Mouse (Mus musculus) heart, adult 2 months (tissue): ENCODE data around the gene Mdfic. TPM values are rescaled to one million over a fixed set of nuclear protein-coding genes. Genes with fewer than 3 reads are reported as not detected.

Experiments used
- DNase-seq, 2 experiments: peaks; one replicate each; pipeline ENCODE4 v3.0.0; 2021
- H3K27ac ChIP-seq: fragments of 200-600 bp; 2 replicates; pipeline ENCODE4 v1.8.1; 2022
- H3K27me3 ChIP-seq: fragments of 200-500 bp; 2 replicates; pipeline ENCODE4 v1.6.1; 2012; ENCODE audit warnings: mild to moderate bottlenecking, low read length, inconsistent platforms, mixed read lengths; ENCODE audit not compliant: control insufficient read depth, insufficient read depth
- H3K36me3 ChIP-seq: fragments of 200-500 bp; 2 replicates; pipeline ENCODE4 v1.6.1; 2012; ENCODE audit warnings: low read length, inconsistent platforms; ENCODE audit not compliant: control insufficient read depth, insufficient read depth
- H3K4me1 ChIP-seq: fragments of 200-500 bp; 2 replicates; pipeline ENCODE4 v1.6.1; 2011; ENCODE audit warnings: low read length; ENCODE audit not compliant: control insufficient read depth, insufficient read depth
- H3K4me3 ChIP-seq: fragments of 200-600 bp; 2 replicates; pipeline ENCODE4 v1.8.1; 2022
- H3K79me2 ChIP-seq: fragments of 200-500 bp; replicated peaks from 2 replicates; pipeline ENCODE4 v1.6.1; 2012; ENCODE audit warnings: mild to moderate bottlenecking, inconsistent platforms, low read length, moderate library complexity, mixed read lengths; ENCODE audit not compliant: control insufficient read depth, insufficient read depth
- H3K9ac ChIP-seq: fragments of 200-500 bp; 2 replicates; pipeline ENCODE4 v1.6.1; 2012; ENCODE audit warnings: low read depth, mild to moderate bottlenecking, control low read depth, inconsistent platforms, low read length, mixed read lengths
- CTCF ChIP-seq: fragments of 200-600 bp; IDR thresholded peaks from 2 replicates; pipeline ENCODE4 v1.8.1; 2022; ENCODE audit warnings: antibody characterized with exemption, mild to moderate bottlenecking, moderate library complexity
- EP300 ChIP-seq: fragments of 200-500 bp; IDR thresholded peaks from 2 replicates; pipeline ENCODE4 v1.6.1; 2011; ENCODE audit warnings: low read depth, low read length, control low read depth; ENCODE audit not compliant: insufficient read depth
- POLR2A ChIP-seq: fragments of 200-500 bp; IDR thresholded peaks from 2 replicates; pipeline ENCODE4 v1.6.1; 2011; ENCODE audit warnings: mild to moderate bottlenecking, low read depth, low read length, control low read depth; ENCODE audit not compliant: insufficient read depth
- WGBS: fragments of 180-500 bp; shearing (Covaris S2); methylation state at CpG from one replicate; pipeline ENCODE4 v1.1.7; 2018; 5-methylcytosine and 5-hydroxymethylcytosine counted together
- intact Hi-C: fragments of 180-260 bp; cut with DNase I; formaldehyde crosslinking; loops from one replicate; pipeline ENCODE4 v1.15.1; 2025
- polyA plus RNA-seq: library from polyadenylated mRNA; depleted of rRNA; stranded (reverse); fragments of >200 nt; gene quantifications from 2 replicates; pipeline ENCODE4 v1.2.3, GENCODE M21; 2012
- total RNA-seq, 2 experiments: library from RNA; stranded (reverse); gene quantifications; 2 replicates each; pipeline ENCODE4 v1.2.3; 2021

The Mdfic gene
- total and polyA plus RNA-seq, 3 experiments, result 5.3 to 15.3 (median 14.5) TPM

- Histone ChIP-seq H3K9ac (no peak overlapping the region), H3K36me3 (no peaks in the 10 kb centered on the region), H3K79me2 (no peaks in the 10 kb centered on the region), H3K27me3 (no peaks in the 10 kb centered on the region), H3K4me1 (no peaks in the 10 kb centered on the region), H3K4me3 (no peak overlapping the region), H3K27ac (no peak overlapping the region)
- WGBS, result 66% methylated on average over 5 of the region's 5 CpGs
- no peak for TF ChIP-seq EP300
- no peak for TF ChIP-seq POLR2A
- intact Hi-C loops, result no loop called here
- DNase-seq, result no peak
Observed at GRCm38 (mm10) chr6:15807382-15807781, 86.9 kb downstream of the Mdfic start.

GRCm38 (mm10) chr6:15825236-15825635, 104.8 kb downstream of the Mdfic start:
- H3K36me3 ChIP-seq, result no peaks in the 10 kb centered on the region
- no peaks in the 10 kb centered on the region for H3K4me1 ChIP-seq
- 78% methylated on average over 3 of the region's 3 CpGs for WGBS
- no peak overlapping the region for H3K27ac ChIP-seq
- no peaks in the 10 kb centered on the region for H3K79me2 ChIP-seq
- no peak overlapping the region for H3K9ac ChIP-seq
- intact Hi-C loops, result no loop called here
- no peaks in the 10 kb centered on the region for H3K27me3 ChIP-seq
- no peak overlapping the region for H3K4me3 ChIP-seq
- no peak for DNase-seq
- TF ChIP-seq POLR2A (no peak), CTCF (no peak), EP300 (no peak)

GRCm38 (mm10) chr6:15829812-15830211, 109.4 kb downstream of the Mdfic start:
- intact Hi-C loops, result no loop called here
- 73% methylated on average over 2 of the region's 2 CpGs for WGBS
- Histone ChIP-seq H3K79me2 (no peaks in the 10 kb centered on the region), H3K4me1 (no peaks in the 10 kb centered on the region), H3K36me3 (no peaks in the 10 kb centered on the region), H3K27me3 (no peaks in the 10 kb centered on the region), H3K9ac (no peak overlapping the region), H3K4me3 (no peak overlapping the region), H3K27ac (no peak overlapping the region)
- TF ChIP-seq POLR2A (no peak), EP300 (no peak), CTCF (no peak)
- no peak for DNase-seq

- TF ChIP-seq POLR2A, result no peak
- no peak for TF ChIP-seq CTCF
- TF ChIP-seq EP300, result no peak
- Histone ChIP-seq H3K27ac (no peak overlapping the region), H3K27me3 (no peaks in the 10 kb centered on the region), H3K79me2 (no peaks in the 10 kb centered on the region), H3K36me3 (no peaks in the 10 kb centered on the region), H3K4me1 (no peaks in the 10 kb centered on the region), H3K9ac (no peak overlapping the region), H3K4me3 (no peak overlapping the region)
- 94% methylated on average over 1 of the region's 1 CpGs for WGBS
- intact Hi-C loops, result no loop called here
- DNase-seq, result no peak
Observed at GRCm38 (mm10) chr6:15830651-15831050, 110.2 kb downstream of the Mdfic start.

- intact Hi-C loops, result no loop called here
Observed at GRCm38 (mm10) chr6:15837695-15838094, 117.2 kb downstream of the Mdfic start.

GRCm38 (mm10) chr6:15839831-15840230, 119.4 kb downstream of the Mdfic start:
- no peak overlapping the region for H3K9ac ChIP-seq
- H3K27me3 ChIP-seq, result no peaks in the 10 kb centered on the region
- intact Hi-C loops, result no loop called here
- no peak for DNase-seq
- WGBS, result 50% methylated on average over 3 of the region's 3 CpGs
- no peak overlapping the region for H3K4me3 ChIP-seq
- no peaks in the 10 kb centered on the region for H3K79me2 ChIP-seq
- no peak overlapping the region for H3K27ac ChIP-seq
- no peaks in the 10 kb centered on the region for H3K4me1 ChIP-seq
- H3K36me3 ChIP-seq, result no peaks in the 10 kb centered on the region
- TF ChIP-seq POLR2A (no peak), CTCF (no peak), EP300 (no peak)

More at GRCm38 (mm10) chr6:15837695-15838094, 117.2 kb downstream of the Mdfic start:
- Histone ChIP-seq H3K4me1 (no peaks in the 10 kb centered on the region), H3K9ac (no peak overlapping the region), H3K79me2 (no peaks in the 10 kb centered on the region), H3K4me3 (no peak overlapping the region), H3K27me3 (no peaks in the 10 kb centered on the region), H3K27ac (no peak overlapping the region), H3K36me3 (no peaks in the 10 kb centered on the region)
- TF ChIP-seq CTCF (no peak), EP300 (no peak), POLR2A (no peak)
- DNase-seq, result no peak
- 85% methylated on average over 3 of the region's 3 CpGs for WGBS
